Mouse (Mus musculus) CH12.LX (cell line): ENCODE data around the gene Perm1. TPM values are rescaled to one million over a fixed set of nuclear protein-coding genes. Genes with fewer than 3 reads are reported as not detected.

ENCODE experiments used
- DNase-seq: peaks from one replicate; pipeline ENCODE4 v3.0.0-alpha.2; 2013; ENCODE audit errors: extremely low read depth
- H3K27ac ChIP-seq: 2 replicates; pipeline ENCODE4 v1.5.1; 2012; ENCODE audit warnings: low read depth, mild to moderate bottlenecking, control low read depth, moderate library complexity; ENCODE audit not compliant: insufficient read depth
- H3K27me3 ChIP-seq: replicated peaks from 2 replicates; pipeline ENCODE3; 2012; ENCODE audit warnings: inconsistent platforms
- H3K36me3 ChIP-seq, 2 experiments: replicated peaks in 1 of 2; 2 replicates each; pipeline versions ENCODE3 to v1.6.1; 2012; ENCODE audit warnings: inconsistent platforms in 1 of 2, low read length in 1 of 2, mild to moderate bottlenecking in 1 of 2, mixed read lengths in 1 of 2, moderate library complexity in 1 of 2; ENCODE audit not compliant: control insufficient read depth in 1 of 2, insufficient read depth in 1 of 2
- H3K4me1 ChIP-seq, 2 experiments: 2 replicates each; pipeline ENCODE4 v1.6.1; 2012; ENCODE audit warnings: inconsistent platforms in 1 of 2, moderate library complexity in 1 of 2; ENCODE audit not compliant: insufficient read depth in 2 of 2, control insufficient read depth in 1 of 2
- H3K4me2 ChIP-seq: 2 replicates; pipeline ENCODE4 v1.6.1; 2012; ENCODE audit warnings: low read depth, mild to moderate bottlenecking, control low read depth; ENCODE audit not compliant: poor library complexity, insufficient read depth, severe bottlenecking
- H3K4me3 ChIP-seq, 3 experiments: fragments of 150-350 bp in 1 of 3; sonication (generic) in 1 of 3; replicated peaks in 1 of 3; 2 replicates each; pipeline versions ENCODE3 to v1.5.1; 2011 to 2012; ENCODE audit warnings: low read depth in 2 of 3, low read length in 2 of 3, mild to moderate bottlenecking in 2 of 3, moderate library complexity in 2 of 3, control low read depth in 1 of 3, improper control_type of control experiment in 1 of 3, inconsistent platforms in 1 of 3, mixed read lengths in 1 of 3; ENCODE audit not compliant: poor library complexity in 1 of 3
- H3K79me2 ChIP-seq: replicated peaks from 2 replicates; pipeline ENCODE4 v1.6.1; 2012; ENCODE audit warnings: mild to moderate bottlenecking, moderate library complexity; ENCODE audit not compliant: control insufficient read depth, poor library complexity, insufficient read depth, severe bottlenecking; ENCODE audit errors: extremely low read depth
- H3K9ac ChIP-seq: 2 replicates; pipeline ENCODE4 v1.6.1; 2012; ENCODE audit warnings: low read depth, mild to moderate bottlenecking, control low read depth, moderate library complexity; ENCODE audit not compliant: insufficient read depth
- H3K9me3 ChIP-seq: replicated peaks from 2 replicates; pipeline ENCODE3; 2012; ENCODE audit warnings: low read length, inconsistent platforms, mixed read lengths
- BHLHE40 ChIP-seq: IDR thresholded peaks from 2 replicates; pipeline ENCODE4 v1.6.1; 2011; ENCODE audit warnings: mild to moderate bottlenecking, low read depth, low read length, improper control_type of control experiment
- CHD2 ChIP-seq: IDR thresholded peaks from 2 replicates; pipeline ENCODE4 v1.6.1; 2011; ENCODE audit warnings: low read length, improper control_type of control experiment
- ELF1 ChIP-seq: IDR thresholded peaks from 2 replicates; pipeline ENCODE4 v1.6.1; 2014; ENCODE audit warnings: low read depth, mild to moderate bottlenecking, inconsistent platforms, low read length, improper control_type of control experiment
- GABPA ChIP-seq: IDR thresholded peaks from 2 replicates; pipeline ENCODE4 v1.6.1; 2012; ENCODE audit warnings: low read depth, low read length, improper control_type of control experiment, inconsistent platforms; ENCODE audit not compliant: insufficient replicate concordance
- HCFC1 ChIP-seq: IDR thresholded peaks from 2 replicates; pipeline ENCODE4 v1.6.1; 2012; ENCODE audit warnings: low read depth, mild to moderate bottlenecking, inconsistent platforms, low read length, improper control_type of control experiment
- JUN ChIP-seq: IDR thresholded peaks from 2 replicates; pipeline ENCODE4 v1.6.1; 2011; ENCODE audit warnings: low read depth, mild to moderate bottlenecking, low read length, improper control_type of control experiment, moderate library complexity; ENCODE audit not compliant: insufficient read depth
- JUND ChIP-seq: conservative IDR thresholded peaks from 2 replicates; pipeline ENCODE4 v1.6.1; 2011; ENCODE audit warnings: low read depth, low read length, improper control_type of control experiment
- MAZ ChIP-seq: IDR thresholded peaks from 2 replicates; pipeline ENCODE4 v1.6.1; 2012; ENCODE audit warnings: low read depth, mild to moderate bottlenecking, inconsistent platforms, low read length, improper control_type of control experiment, moderate library complexity
- MEF2A ChIP-seq: IDR thresholded peaks from 2 replicates; pipeline ENCODE4 v1.6.1; 2014; ENCODE audit warnings: low read depth, mild to moderate bottlenecking, inconsistent platforms, low read length, improper control_type of control experiment, borderline replicate concordance
- NRF1 ChIP-seq: IDR thresholded peaks from 2 replicates; pipeline ENCODE4 v1.6.1; 2014; ENCODE audit warnings: low read depth, mild to moderate bottlenecking, inconsistent platforms, low read length, improper control_type of control experiment, moderate library complexity
- PAX5 ChIP-seq: IDR thresholded peaks from 2 replicates; pipeline ENCODE4 v1.6.1; 2012; ENCODE audit warnings: low read length, inconsistent platforms, mixed read lengths
- POLR2A ChIP-seq: IDR thresholded peaks from 2 replicates; pipeline ENCODE4 v1.6.1; 2011; ENCODE audit warnings: low read depth, mild to moderate bottlenecking, improper control_type of control experiment, low read length
- RAD21 ChIP-seq: IDR thresholded peaks from 2 replicates; pipeline ENCODE4 v1.6.1; 2011; ENCODE audit warnings: low read depth, mild to moderate bottlenecking, low read length, improper control_type of control experiment, moderate library complexity
- RCOR1 ChIP-seq: conservative IDR thresholded peaks from 2 replicates; pipeline ENCODE4 v1.6.1; 2012; ENCODE audit warnings: low read depth, mild to moderate bottlenecking, inconsistent platforms, low read length, improper control_type of control experiment
- SMC3 ChIP-seq: IDR thresholded peaks from 2 replicates; pipeline ENCODE4 v1.6.1; 2011; ENCODE audit warnings: low read depth, low read length, improper control_type of control experiment
- USF1 ChIP-seq: IDR thresholded peaks from 2 replicates; pipeline ENCODE4 v1.6.1; 2014; ENCODE audit warnings: low read depth, mild to moderate bottlenecking, inconsistent platforms, low read length, improper control_type of control experiment
- USF2 ChIP-seq: conservative IDR thresholded peaks from 2 replicates; pipeline ENCODE4 v1.6.1; 2011; ENCODE audit warnings: low read depth, low read length, improper control_type of control experiment
- ZC3H11A ChIP-seq: IDR thresholded peaks from 2 replicates; pipeline ENCODE4 v1.6.1; 2012; ENCODE audit warnings: low read depth, mild to moderate bottlenecking, inconsistent platforms, low read length, improper control_type of control experiment
- ZMIZ1 ChIP-seq: IDR thresholded peaks from 2 replicates; pipeline ENCODE4 v1.6.1; 2012; ENCODE audit warnings: low read depth, mild to moderate bottlenecking, inconsistent platforms, low read length, improper control_type of control experiment
- ZNF384 ChIP-seq: IDR thresholded peaks from 2 replicates; pipeline ENCODE4 v1.6.1; 2012; ENCODE audit warnings: low read depth, low read length, improper control_type of control experiment, inconsistent platforms
- dilution Hi-C: fragments of 300-500 bp; cut with MboI; formaldehyde crosslinking; loops from 2 replicates; pipeline ENCODE4 v1.14.3; 2020; ENCODE audit warnings: low sequenced_read_pairs; ENCODE audit not compliant: extremely low pct_unique_long_range_greater_than_20kb, extremely low pct_ligation_motif_present
- in situ Hi-C: fragments of 300-500 bp; cut with MboI; formaldehyde crosslinking; loops from 3 replicates; pipeline ENCODE4 v1.14.3; 2019; ENCODE audit warnings: low sequenced_read_pairs, low pct_ligation_motif_present, low pct_unique_long_range_greater_than_20kb, mixed read lengths
- polyA plus RNA-seq: library from polyadenylated mRNA; unstranded; fragments of >175 nt; gene quantifications from 2 replicates; pipeline ENCODE4 v1.2.1, GENCODE M21; 2012; ENCODE audit warnings: low read depth; ENCODE audit not compliant: insufficient read length
- total RNA-seq, 2 experiments: library from RNA; depleted of rRNA; stranded (reverse); fragments of 300-350 nt in 1 of 2; fragments of >200 nt in 1 of 2; gene quantifications; 2 replicates each; pipeline ENCODE4 v1.2.3; 2012 to 2014

The Perm1 gene
- total and polyA plus RNA-seq, 3 experiments: 0.08 to 0.43 TPM; not detected in 1

GRCm38 (mm10) chr4:156252140-156252539, 36.5 kb downstream of the Perm1 start:
- Histone ChIP-seq H3K9ac (no peak overlapping the region), H3K4me2 (no peak overlapping the region), H3K27me3 (no peaks in the 10 kb centered on the region), H3K36me3 (peaks cover 26 to 48% of the 10 kb centered on the region in 2 experiments), H3K4me1 (peaks cover 4 to 6% of the 10 kb centered on the region in 2 experiments; a peak in 2 of 4 replicates), H3K27ac (no peak overlapping the region), H3K9me3 (no peaks in the 10 kb centered on the region), H3K4me3 (no peak overlapping the region), H3K79me2 (no peaks in the 10 kb centered on the region)
- dilution Hi-C loops: no loop called here
- in situ Hi-C loops: no loop called here
- no peak for DNase-seq
- TF ChIP-seq ZC3H11A: no peak

GRCm38 (mm10) chr4:156252619-156253018, 37.0 kb downstream of the Perm1 start:
- TF ChIP-seq CHD2 (no peak), MEF2A (no peak), BHLHE40 (no peak), GABPA (no peak), JUND (no peak), ZMIZ1 (no peak), USF1 (no peak), RAD21 (no peak), NRF1 (no peak), ZNF384 (no peak), HCFC1 (no peak), POLR2A (no peak), USF2 (no peak), MAZ (no peak), RCOR1 (no peak), JUN (no peak), ELF1 (no peak), PAX5 (no peak), SMC3 (no peak)
- H3K36me3 ChIP-seq: peaks cover 21 to 44% of the 10 kb centered on the region in 2 experiments
- no peak overlapping the region for H3K9ac ChIP-seq
- no peak for DNase-seq
- H3K27me3 ChIP-seq: no peaks in the 10 kb centered on the region
- in situ Hi-C loops (no loop called here), dilution Hi-C loops (no loop called here)
- H3K9me3 ChIP-seq: no peaks in the 10 kb centered on the region
- no peaks in the 10 kb centered on the region for H3K79me2 ChIP-seq
- H3K4me2 ChIP-seq: no peak overlapping the region
- no peak overlapping the region for H3K4me3 ChIP-seq
- H3K27ac ChIP-seq: no peak overlapping the region
- H3K4me1 ChIP-seq: peaks cover 1 to 4% of the 10 kb centered on the region in 2 experiments; a peak in 2 of 4 replicates
